Mouse (Mus musculus): ENCODE results near the gene Prkag3.

Gene Prkag3

DNA sequence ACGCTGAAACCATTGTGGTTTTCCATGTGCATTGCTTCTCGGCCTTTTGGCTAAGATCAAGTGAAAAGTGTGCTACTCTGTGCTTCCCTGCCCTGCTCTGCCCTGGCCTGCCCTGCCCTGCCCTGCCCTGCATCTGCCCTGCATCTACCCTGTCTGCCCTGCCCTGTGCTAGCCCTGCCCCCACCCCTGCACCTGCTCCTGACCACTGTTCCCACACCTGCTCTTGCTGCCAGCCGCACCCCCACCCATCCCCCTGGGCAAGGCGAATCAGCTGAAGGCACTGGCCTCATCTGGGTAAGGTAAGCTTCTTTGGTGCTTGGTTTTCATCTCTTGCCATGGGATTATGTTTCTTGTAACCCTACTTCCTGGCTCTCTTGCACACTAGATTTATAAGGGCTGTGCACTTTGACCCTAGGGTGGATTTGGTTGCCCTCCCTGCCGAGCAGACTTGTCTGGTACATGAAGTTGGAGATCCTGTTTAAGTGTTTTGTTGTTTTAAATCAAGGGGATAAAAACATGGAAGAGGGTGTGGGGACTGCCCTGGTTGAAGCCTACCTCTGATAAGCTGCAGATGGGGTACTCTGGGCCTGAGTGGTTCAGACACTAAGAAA lies 5.3 kb upstream of the Prkag3 start:
- no peak for DNase-seq

DNA sequence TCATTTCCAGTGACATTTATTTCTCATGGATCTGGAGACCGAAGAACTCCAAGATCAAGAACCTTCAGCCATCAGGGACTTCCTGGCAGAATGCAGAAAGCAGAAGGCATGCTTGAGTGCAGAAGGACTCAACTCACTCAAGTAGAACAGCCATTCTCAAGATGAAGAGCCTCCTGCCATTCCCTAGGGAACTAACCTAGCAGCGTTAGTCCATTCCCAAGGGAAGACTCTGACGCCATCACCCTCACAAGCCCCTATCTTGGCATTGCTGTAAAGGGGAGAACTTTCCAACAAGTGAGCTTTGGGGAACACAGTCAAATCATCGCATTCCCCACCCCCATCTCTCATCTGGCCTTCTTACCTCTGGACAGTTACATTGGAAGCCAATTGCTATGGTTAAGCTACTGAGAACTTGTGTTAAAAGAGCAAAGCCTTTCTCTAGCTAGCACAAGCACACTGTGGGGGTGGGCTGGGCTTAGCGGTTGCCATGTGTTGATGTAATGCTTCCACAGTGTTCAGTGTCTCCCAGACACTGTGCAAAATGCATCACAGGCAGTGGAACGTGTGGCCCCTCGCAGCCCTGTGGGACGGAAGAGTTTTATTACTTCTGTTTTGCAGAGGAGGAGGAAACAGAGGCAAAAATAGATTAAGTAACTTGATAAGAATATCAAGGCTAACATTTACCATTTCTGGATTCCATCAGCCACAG lies 4.4 kb upstream of the Prkag3 start:
- no peak for DNase-seq

DNA sequence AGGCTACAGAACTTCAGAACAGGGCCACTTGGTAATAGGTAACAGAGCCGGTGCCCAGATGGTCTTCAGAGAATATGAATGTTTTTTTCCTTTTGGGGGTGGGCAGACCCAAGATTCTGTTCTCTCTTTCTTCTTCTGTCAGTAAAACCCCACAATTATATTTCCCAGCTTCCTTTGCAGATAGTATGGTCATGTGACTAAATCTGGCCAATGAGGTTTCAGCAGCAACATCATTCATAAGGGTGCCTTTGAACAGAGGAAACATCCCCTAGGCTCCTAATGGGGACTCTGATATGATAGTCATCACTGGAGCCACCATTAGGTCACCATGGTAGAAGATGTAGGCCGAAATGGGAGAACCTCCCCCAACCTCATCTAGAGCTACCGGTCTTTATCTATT lies 3.8 kb upstream of the Prkag3 start:
- no peak for DNase-seq

DNA sequence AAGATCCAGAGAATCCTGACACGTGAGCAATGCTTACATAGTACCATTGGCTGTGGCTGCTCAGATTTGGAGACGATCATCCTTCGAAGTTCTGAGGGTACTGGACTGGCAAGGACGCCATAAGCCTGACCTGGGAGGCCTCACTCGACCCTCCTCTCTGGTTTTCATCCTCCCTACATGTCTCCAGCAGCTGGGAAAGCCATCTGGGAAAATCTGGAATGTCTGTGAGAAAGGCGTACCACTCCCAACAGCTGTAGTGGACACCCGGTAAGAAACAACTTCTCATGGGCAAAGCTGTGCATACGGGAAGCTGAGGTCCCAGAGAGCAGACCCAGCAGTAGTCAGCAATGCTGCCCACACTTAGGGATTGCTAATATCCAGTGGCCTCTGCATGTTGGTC lies 3.1 kb upstream of the Prkag3 start:
- DNase-seq = no peak

DNA sequence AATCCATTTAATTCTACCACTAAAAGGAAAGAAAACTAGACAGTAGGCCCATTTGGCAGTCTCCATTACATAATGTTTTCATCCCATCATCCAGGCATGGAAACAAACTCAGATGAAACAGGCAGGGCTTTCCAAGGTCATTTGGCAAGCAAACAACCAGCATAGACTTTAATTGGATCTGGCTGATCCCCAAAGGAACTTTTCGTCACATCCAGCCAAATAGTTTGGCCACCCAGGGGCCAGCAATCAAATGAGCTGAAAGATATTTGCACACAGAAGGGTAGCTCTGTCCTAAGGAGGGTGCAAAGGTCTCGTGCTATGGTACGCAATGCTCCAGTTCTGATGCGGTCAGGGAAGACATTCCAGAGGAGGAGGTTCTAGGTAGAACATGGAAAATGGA lies 1.7 kb upstream of the Prkag3 start:
- DNase-seq = no peak

DNA sequence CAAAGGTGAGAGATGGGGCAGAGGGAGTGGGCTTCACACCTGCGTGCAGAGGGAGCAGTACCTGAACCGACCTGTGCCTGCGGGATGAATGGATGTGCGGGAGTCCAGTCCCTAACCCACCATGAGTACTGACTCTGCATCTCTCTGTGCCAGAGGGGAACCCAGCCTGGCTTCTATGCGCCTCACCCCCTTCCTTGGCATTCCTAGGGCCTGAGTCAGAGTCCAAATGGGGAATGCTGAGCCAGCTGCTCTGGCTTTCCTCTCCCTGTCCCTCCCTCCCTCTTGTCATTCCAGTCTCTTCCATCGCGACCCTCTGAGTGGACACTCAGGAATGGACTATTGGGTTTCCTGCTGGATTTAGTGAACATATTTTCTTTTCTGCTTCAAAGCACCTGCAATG lies 280 bp upstream of the Prkag3 start:
- DNase-seq = no peak

DNA sequence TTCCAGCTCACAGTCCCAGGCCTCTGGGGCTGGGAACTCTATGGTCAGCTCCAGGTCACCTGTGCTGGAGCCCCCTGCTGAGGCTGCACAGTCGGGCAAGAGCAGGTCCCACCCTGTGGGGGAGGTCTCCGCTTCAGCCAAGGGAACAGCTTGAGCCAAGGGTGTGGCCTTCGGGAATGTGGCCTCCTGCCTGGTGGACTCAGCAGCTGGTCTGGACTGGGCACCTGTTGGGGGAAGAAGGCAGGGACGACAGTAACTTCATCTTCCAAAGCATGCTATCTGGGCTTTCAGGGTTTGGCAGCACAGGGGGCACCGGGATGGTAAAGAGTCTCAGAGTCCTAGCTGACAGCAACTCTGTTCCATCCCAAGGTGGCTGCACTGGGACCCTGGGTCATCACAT lies 1.7 kb downstream of the Prkag3 start:
- DNase-seq = no peak

DNA sequence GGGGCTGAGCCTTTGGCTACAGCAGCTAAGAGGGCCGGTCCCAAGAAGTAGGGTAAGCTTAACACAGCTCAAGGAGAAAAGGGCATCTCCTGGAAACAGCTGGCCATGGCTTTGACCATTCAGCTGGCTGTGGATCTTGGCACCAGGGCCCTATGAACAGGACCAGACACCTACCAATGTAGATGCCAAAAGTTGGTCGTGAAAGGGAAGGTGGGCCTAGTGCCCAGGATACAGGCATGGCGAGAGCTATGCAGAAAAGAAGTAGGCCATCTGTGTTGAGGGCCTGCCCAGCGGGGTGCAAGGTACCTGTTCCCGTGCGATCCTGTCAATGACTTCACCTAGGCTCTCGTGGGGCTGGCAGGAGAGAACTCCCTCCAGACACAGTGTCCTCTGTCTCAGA lies 8.2 kb downstream of the Prkag3 start:
- no peak for DNase-seq

DNA sequence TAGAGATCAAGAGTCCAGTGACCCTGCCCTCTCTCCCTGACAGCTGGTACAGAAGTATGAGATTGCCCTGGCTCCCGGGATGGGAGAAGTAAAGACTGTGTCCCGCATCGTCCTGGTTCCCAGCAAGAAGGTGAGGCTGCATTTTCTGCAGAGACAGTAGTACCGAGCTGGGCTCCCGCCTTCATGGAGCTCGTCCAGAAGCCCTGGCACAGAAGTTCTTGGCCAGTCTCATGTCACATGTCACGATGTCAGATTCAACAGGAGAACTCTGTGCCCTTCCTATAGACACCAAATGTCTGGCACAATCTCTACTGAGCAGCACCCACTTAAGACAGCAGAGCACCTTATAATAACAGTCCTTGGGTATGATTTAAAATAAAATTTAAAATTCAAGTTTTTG lies 11.5 kb downstream of the Prkag3 start:
- DNase-seq = no peak

DNA sequence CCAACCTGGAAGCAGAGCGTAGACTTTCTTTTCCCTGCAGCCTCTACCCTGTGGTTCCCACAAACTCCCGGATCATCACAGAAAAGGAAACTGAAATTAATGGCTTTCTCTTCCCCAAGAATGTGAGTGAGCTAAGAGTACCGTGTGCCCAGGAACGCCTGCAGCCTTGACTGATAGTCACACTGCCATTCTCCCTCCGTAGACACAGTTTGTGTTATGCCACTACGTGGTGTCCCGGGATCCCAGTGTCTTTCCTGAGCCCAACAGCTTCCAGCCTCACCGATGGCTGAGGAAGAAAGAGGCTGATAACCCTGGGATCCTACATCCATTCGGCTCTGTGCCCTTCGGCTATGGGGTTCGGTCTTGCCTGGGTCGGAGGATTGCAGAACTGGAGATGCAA lies 12.0 kb downstream of the Prkag3 start:
- no peak for DNase-seq

DNA sequence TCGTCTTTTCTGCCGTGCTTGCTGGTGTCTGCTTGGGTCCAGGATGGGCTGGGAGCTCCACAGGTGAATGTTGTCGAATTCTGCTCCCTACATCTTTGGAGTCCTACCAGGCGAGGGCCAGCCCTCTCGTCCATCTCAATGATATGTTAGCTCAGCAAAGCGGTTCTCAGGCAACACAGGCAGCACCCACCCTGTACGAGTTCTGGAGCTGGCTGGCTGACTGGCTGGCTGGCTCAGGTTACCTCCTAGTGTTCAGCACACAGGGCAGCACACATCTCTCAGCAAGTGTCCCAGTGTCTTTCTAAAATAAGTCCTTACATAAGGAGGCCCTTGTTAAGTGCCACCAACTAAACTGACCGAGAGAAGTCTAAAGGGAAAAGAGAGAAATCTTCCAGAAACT lies 20.6 kb downstream of the Prkag3 start:
- DNase-seq = no peak

DNA sequence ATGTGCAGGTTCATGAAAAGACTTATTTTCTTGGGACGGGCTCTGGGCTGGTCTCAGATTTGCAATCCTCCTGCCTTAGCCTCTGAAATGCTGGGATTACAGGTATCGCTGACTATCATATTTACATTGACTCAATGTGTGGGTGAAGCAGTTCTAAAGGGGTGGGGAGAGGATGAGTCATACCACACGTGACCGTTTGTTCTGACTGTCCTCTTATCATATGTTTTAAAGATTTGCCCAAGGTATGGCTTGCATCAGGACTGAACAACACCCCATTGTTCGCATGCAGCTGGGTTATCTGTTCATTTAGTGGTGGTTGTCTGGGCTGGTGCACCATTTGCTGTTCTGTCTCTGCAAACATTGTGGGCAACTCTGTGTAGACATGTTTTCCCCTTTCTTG lies 22.3 kb downstream of the Prkag3 start:
- no peak for DNase-seq

DNA sequence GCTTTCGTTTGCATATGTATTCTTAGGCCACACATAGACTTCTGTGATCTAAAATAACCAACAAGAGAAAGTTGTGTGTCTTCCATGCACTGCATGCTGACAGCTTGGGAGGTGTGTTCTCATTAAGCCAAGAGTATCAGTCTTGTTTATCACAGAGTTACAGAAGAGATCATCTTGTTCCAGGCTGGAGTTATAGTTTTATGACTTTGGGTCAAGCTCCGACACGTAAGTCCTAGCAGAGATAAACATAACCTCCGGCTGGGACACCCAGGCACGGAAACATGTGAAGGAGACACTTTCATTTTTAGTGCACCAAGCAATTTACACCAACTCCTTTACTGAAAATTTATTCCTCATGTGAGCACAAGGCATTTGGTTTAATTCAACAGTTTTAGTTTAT lies 22.9 kb downstream of the Prkag3 start:
- DNase-seq = no peak

DNA sequence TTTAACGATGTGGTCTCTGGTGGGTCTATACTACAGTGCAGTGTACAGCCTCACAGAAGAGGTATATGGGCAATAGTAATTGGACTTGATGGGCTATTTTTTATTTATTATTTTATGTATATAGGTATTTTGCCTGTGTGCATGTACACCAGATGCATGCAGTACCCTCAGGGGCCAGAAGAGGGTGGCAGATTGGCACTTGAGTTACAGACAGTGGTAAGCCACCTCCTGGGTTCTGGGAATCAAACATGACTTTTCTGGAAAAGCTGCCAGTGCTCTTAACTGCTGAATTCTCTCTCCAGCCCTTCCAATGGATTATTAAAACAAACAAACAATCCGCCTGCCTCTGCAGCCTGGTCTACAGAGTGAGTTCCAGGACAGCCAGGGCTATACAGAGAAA lies 25.3 kb downstream of the Prkag3 start:
- DNase-seq = no peak

DNA sequence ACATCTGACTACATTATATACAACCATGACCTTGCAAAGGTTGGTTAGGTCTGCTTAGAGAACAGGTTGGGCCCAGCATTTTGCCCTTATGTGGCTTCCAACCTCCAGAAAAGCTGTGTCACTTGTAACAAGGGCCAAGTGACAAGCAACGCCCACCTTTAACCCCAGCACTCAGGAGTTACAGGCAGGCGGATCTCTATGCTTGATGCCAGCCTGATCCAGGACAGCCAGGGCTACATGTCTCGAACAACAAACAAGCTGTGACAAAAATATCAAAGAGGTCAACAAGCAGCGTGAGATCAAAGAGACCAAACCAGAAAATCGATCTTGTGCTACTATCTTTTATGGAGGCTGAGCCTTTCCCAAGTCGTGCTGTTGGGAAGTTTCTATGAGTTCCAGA lies 27.4 kb downstream of the Prkag3 start:
- no peak for DNase-seq

DNA sequence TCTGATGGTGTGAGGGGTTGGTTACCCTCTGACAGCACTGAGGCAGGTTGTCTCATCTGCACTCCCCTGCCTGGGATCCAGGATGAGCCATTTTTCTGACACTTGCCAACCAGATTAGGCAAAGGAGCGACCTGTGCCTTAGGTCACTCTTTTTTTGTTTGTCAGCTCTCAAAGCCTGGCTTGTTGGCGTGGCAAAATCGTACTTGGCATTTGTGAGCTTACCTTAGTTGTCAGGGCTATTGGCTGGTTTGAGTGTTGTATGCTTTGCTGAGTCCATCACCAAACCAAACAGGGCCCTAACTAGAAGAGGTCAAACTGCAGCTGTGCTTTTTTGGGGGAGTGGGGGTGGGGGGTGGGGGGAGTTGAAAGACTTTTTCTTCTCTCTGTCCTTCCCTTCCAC lies 29.7 kb downstream of the Prkag3 start:
- DNase-seq = no peak

DNA sequence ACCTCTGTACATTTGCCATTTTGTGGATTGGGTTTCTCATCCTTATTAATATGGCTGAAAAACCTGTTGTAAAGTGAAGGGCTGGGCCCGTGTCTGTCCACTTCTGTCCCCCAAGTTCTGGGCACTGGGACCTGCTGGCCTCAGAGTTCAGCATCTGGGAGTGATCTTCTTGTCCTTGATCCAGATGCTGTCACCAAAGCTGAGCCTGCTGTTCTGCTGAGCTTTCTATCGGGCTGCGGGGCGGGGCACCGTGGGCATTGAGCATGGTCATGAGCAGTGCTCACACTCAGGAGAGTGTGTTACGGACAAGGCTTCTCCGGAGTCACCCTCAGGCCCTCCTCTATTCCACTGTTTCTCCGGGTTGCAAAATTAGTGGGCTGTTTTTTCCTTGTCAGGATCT lies 30.9 kb downstream of the Prkag3 start:
- DNase-seq = no peak

DNA sequence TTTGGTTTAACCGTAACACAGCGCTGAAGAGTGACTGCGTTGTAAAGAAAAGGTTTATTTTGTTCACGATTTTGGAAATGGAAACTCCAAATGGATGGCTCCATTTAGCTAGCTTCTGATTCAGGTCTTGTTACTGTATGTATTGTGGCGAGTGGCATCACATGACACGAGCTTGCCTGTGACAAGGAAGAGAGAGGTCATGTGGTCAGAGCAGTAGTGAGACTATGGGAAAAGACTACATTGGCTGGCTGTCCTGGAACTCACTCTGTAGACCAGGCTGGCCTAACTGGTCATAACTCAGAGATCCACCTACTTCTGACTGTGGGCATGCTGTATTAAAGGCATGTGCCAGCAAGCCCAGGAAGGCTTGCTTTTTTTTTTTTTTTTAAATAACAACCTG lies 33.1 kb downstream of the Prkag3 start:
- DNase-seq = no peak

DNA sequence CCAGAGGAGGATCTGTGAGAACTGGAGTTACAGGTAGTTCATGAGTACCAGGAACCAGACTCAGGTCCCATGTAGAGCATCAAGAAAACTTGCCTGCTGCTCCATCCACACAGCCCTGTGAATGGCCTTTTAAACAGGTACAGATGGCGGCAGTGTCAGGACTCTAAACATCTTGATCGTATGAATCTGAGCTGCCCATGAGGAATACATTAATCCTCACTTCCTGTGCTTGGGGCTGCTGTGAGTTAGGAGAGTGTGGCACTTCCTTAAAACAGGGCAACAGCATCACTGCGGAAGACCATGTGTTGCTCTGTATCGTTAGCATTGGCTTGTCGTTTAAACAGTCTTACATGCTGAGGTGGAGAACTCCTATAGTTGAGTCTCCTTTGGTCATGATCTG lies 33.6 kb downstream of the Prkag3 start:
- DNase-seq = no peak

DNA sequence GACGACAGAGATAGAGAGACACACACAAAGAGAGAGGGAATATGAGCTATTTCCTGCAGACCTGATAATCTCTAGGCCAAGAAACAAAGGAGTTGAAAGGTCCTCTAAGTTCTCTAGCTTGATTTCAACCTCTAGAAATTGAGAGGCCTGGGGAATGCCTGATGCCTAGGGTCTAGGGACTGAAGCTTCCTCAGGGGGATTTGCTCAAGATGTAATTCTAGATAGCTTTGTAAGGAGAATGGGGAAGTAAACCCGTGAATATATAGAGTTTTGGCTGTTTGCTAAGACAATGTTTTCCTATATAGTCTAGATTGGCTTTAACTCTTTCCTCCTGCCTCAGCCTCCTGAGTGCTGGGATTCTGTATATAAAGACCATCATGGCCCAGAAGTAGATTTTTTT lies 34.1 kb downstream of the Prkag3 start:
- no peak for DNase-seq

DNA sequence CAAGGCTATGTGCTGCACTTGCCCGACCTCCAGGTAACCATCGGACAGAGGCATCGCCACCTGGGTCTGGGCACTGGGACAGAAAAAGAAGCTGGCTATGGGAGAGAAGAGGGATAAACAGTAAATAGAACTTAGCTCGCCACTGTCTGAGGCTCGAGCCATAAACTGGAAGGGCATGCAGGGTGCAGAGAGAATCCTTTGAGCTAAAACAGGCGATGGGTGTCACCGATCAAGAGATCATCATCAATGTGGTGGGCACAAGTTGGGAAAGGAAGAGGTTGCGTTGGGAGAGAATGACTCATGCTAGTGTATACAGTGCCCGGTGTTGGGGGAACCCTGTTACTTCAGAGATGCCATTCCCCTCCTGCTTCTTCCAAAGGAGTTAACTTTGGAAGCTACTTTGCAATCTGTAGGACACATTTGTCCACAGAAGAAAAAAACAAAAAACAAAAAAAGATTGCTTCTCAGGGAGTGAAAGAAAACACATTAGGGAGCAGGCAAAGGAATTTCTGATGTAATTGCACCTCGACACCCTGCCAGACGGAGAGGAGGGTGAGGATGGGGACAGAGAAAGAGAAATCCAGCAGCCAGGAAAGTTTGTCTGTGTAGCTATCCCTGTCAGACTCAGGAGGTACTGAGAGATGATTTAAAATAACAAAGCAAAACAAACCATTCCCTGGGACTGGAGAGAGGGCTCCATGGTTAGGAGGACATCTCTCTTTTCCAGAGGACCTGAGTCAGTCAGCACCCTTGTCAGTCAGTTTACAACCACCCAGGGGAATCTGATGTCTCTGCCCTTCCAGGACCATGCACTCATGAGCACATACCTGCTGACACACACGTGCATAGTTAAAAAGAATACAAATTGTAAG lies 34.9 kb downstream of the Prkag3 start:
- no peak for DNase-seq

DNA sequence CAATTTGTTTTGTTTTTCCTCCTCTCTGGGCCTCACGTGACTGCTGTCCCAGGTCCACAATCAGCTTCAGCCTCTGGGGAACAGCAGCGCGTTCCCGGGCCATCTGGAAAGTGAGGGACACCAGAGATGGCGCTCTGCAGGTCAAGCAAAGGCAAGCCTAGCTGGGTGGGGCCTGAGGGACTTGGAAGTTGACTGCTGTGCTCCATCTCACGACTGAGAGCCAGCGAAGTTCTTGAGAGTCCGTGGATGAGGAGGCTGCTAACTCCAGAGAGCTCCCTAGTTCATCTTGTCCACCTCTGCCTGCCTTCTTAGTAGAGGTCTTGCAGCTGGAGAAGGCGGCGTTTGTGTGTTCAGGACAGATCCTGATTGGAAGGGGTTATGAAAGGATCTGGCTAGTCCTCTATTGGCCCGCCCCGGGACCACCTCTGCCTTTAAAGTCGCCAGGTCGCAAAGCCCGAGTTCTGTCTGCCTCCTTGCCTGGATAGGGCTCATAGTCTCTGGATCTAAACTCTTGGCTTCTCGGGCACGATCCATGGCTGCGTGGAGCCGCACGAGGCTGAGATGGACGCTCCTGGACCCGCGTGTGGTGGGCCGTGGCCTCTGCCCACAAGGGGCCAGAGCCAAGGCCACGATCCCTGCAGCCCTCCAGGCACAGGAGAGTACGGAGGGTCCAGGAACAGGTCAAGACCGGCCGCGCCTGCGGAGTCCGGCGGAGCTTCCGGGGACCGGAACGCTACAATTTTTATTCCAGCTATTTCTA lies 35.7 kb downstream of the Prkag3 start, which contains the start of gene Cyp27a1:
Gene Cyp27a1 (plus strand): TSS at position 476 of the 760 bp plus-strand sequence.
- DNase-seq = peak; percentile 11

DNA sequence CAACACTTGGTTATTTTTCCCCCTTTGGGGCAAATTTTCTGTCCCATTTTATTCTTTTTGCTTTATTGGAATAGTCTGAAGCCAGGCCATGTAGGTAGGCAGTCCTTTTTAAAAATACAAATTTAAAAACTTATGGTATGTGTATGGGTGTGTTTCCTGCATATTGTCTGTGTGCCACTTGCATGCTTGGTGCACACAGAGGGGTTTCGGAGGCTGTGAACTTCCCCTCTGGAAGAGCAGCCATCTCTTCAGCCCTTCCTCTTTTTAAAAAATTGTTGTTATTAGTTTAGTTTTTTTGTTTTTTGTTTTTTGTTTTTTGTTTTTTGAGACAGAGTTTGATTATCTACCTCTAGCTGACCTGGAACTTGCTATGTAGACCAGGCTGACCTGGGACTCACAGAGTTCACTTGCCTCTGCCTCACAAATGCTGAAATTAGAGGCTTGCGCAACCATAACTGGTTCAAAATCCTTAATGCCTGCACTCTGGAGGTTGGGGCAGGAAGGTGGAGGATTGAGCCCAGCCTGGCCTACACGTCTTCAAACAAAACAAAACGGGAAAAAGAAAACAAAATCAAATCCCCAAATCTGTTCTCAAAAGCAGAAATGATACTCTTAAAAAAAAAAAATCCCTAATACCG lies 36.4 kb downstream of the Prkag3 start:
- DNase-seq = no peak
